Comparison of ENCODE assay signal across 13 mouse cellular contexts in genomic region chr7:14593009-14593408, GRCm38 (mm10). TPM values are rescaled to one million over a fixed set of nuclear protein-coding genes. Genes with fewer than 3 reads are reported as not detected.
A peak's percentile ranks its signal among the peaks of the same experiment; 100 is the strongest.
DNase-seq lines count a peak whose midpoint lies in the region; ATAC-seq and TF ChIP-seq lines count a peak whose summit lies in the region.
"Not testable (repeated sequence)": the region's sequence is repeated elsewhere in the genome, so short reads cannot be mapped to it uniquely, and the experiment has no call there.
"Had no signal": no experiment of that assay in that cellular context is flagged by ENCODE, and none has a peak within 500 bp of the region (broad histone marks: within the 10 kb centered on the region; RNA-seq: fewer than 3 reads in every experiment).

No protein-coding gene starts in this region.

- H3K4me2 ChIP-seq in liver, postnatal 0 days (ENCODE audit: low read depth, low read length); midbrain, postnatal 0 days (ENCODE audit: low read depth, low read length, poor library complexity, severe bottlenecking): not testable (repeated sequence)

- H3K9ac ChIP-seq in heart, adult 2 months (ENCODE audit: low read depth, low read length); liver, postnatal 0 days (replicated peaks); midbrain, postnatal 0 days (replicated peaks; ENCODE audit: low read length, poor library complexity, severe bottlenecking): not testable (repeated sequence)

- not testable (repeated sequence) for ATAC-seq in G1E (ENCODE audit: extremely low read depth, insufficient number of reproducible peaks, low FRiP score, poor library complexity, severe bottlenecking); midbrain, postnatal 0 days (ENCODE audit: low FRiP score)
- peak; percentile 40 for ATAC-seq in liver, postnatal 0 days

- TF ChIP-seq CTCF in E14TG2a.4 (conservative IDR thresholded peaks at IDR 0.05; ENCODE audit: low read length), result peak; percentile 53
- 0 out of 2 replicates have a peak, but pooled peaks have one; percentile 26 for TF ChIP-seq CTCF in G1E (IDR thresholded peaks at IDR 0.05; ENCODE audit: low read depth, low read length)
- peak; percentile 64 for TF ChIP-seq CTCF in heart, adult 2 months (IDR thresholded peaks at IDR 0.05)
- peak; percentile 49 for TF ChIP-seq CTCF in layer of hippocampus, adult 2 months (conservative IDR thresholded peaks at IDR 0.05)
- TF ChIP-seq CTCF in liver, postnatal 0 days (IDR thresholded peaks at IDR 0.05; ENCODE audit: low read depth), result peak; percentile 58
- peak; percentile 36 for TF ChIP-seq CTCF in midbrain, postnatal 0 days (IDR thresholded peaks at IDR 0.05)

- H3K79me2 ChIP-seq in heart, adult 2 months (replicated peaks; ENCODE audit: control insufficient read depth, insufficient read depth, low read length), result not testable (repeated sequence)

- not testable (repeated sequence) for H3K27ac ChIP-seq in heart, adult 2 months; layer of hippocampus, adult 2 months; liver, postnatal 0 days (ENCODE audit: low read depth); midbrain, postnatal 0 days (ENCODE audit: low read depth, low read length)

- WGBS in heart, adult 2 months, result 55% methylated on average over 8 of the region's 8 CpGs
- WGBS in liver, postnatal 0 days (ENCODE audit: insufficient replicate concordance), result 54% methylated on average over 8 of the region's 8 CpGs
- 68% methylated on average over 8 of the region's 8 CpGs for WGBS in midbrain, postnatal 0 days

- H3K27me3 ChIP-seq in E14TG2a.4 (ENCODE audit: insufficient read depth, low read length); G1E (ENCODE audit: insufficient read depth, low read length); heart, adult 2 months (ENCODE audit: control insufficient read depth, insufficient read depth, low read length); liver, postnatal 0 days (ENCODE audit: insufficient read depth, low read length); midbrain, postnatal 0 days (ENCODE audit: insufficient read depth, low read length): not testable (repeated sequence)

- not testable (repeated sequence) for H3K4me3 ChIP-seq in E14TG2a.4 (replicated peaks; ENCODE audit: low read length); G1E (ENCODE audit: low read depth, low read length); heart, adult 2 months; layer of hippocampus, adult 2 months; liver, postnatal 0 days (ENCODE audit: low read depth, low read length); midbrain, postnatal 0 days (ENCODE audit: low read depth, low read length)

- intact Hi-C loops in heart, adult 2 months (cut with DNase I), result not testable (repeated sequence)

- not testable (repeated sequence) for H3K36me3 ChIP-seq in E14TG2a.4 (ENCODE audit: insufficient read depth, low read length); G1E (replicated peaks); heart, adult 2 months (ENCODE audit: control insufficient read depth, insufficient read depth, low read length); liver, postnatal 0 days (replicated peaks; ENCODE audit: insufficient read depth, low read length); midbrain, postnatal 0 days (ENCODE audit: insufficient read depth, low read length)

- not testable (repeated sequence) for TF ChIP-seq EP300 in heart, adult 2 months (IDR thresholded peaks at IDR 0.05; ENCODE audit: insufficient read depth, low read depth, low read length); liver, postnatal 0 days (IDR thresholded peaks at IDR 0.05; ENCODE audit: low read depth)

- peaks cover 21% of the 10 kb centered on the region for H3K9me3 ChIP-seq in E14TG2a.4 (ENCODE audit: low read length)
- H3K9me3 ChIP-seq in G1E (replicated peaks); liver, postnatal 0 days (ENCODE audit: low read length): not testable (repeated sequence)
- peaks cover 28% of the 10 kb centered on the region for H3K9me3 ChIP-seq in midbrain, postnatal 0 days (ENCODE audit: low read length)

- DNase-seq in G1E (ENCODE audit: low spot score); heart, adult 2 months; layer of hippocampus, adult 2 months (ENCODE audit: low spot score in 2 of 2); liver, postnatal 0 days; midbrain, postnatal 0 days (ENCODE audit: low spot score): not testable (repeated sequence)
- DNase-seq in ZHBTc4 (ENCODE audit: low read depth, low spot score), result peak; percentile 16
- DNase-seq in kidney, adult 18-20 months, result peak; percentile 11

- not testable (repeated sequence) for H3K4me1 ChIP-seq in E14TG2a.4 (replicated peaks; ENCODE audit: low read depth, low read length); G1E (ENCODE audit: insufficient read depth, low read depth, low read length); heart, adult 2 months (ENCODE audit: control insufficient read depth, insufficient read depth, low read length); liver, postnatal 0 days (ENCODE audit: insufficient read depth); midbrain, postnatal 0 days (ENCODE audit: insufficient read depth, low read length)

- not testable (repeated sequence) for TF ChIP-seq POLR2A in heart, adult 2 months (IDR thresholded peaks at IDR 0.05; ENCODE audit: insufficient read depth, low read depth, low read length)

RNA-seq across cellular contexts. Expression of gene Vmn1r90, which starts 29.7 kb away (rescaled TPM):
- total RNA-seq in G1E (2014; fragmentation: Nextera tagmentation) (not detected in 2 replicates), G1E (2017) (0.06 and 0.33 TPM in 2 replicates)
- polyA plus RNA-seq in G1E (2012), result not detected in 2 replicates
- under 1 TPM in 1 of 2 experiments, not detected in 1; 0.16 TPM for total RNA-seq in heart, adult 2 months (2021)
- polyA plus RNA-seq in heart, adult 2 months (2012; rRNA removed), result 0.03 TPM in 1 of 2 replicates, not detected in the other
- not detected for total RNA-seq in layer of hippocampus, adult 2 months (2021)
- polyA plus RNA-seq in liver, postnatal 0 days (2015; fragmentation: Nextera tagmentation; extraction: Ambion mirVana), result 0.02 TPM in 1 of 2 replicates, not detected in the other
- total RNA-seq in midbrain, postnatal 0 days (2014; rRNA removed), result 0.16 and 0.24 TPM in 2 replicates
- polyA plus RNA-seq in midbrain, postnatal 0 days (2015; fragmentation: Nextera tagmentation; extraction: Ambion mirVana), result 0.04 and 0.14 TPM in 2 replicates
- total RNA-seq: adrenal gland, adult 2 months; adrenal gland, postnatal 25 days; CH12.LX; gastrocnemius, adult 8-10 months; hematopoietic stem cell, adult 5-6 weeks had no signal
- polyA plus RNA-seq: adrenal gland, adult 2 months had no signal
